Mouse (Mus musculus) lung, postnatal 0 days (tissue): ENCODE measurements around the gene Fras1.

Experiments
- CTCF ChIP-seq: IDR thresholded peaks from 2 replicates; pipeline ENCODE4 v1.5.1; 2016; ENCODE audit warnings: antibody characterized with exemption, mild to moderate bottlenecking
- EP300 ChIP-seq: IDR thresholded peaks from 2 replicates; pipeline ENCODE4 v1.6.1; 2016; ENCODE audit warnings: antibody characterized with exemption, mild to moderate bottlenecking, control low read depth

GRCm38 (mm10) chr5:96574586-96574985, 200.8 kb downstream of the Fras1 start:
- TF ChIP-seq CTCF: no peak
- no peak for TF ChIP-seq EP300
